Mouse (Mus musculus) lung, postnatal 25 days (tissue): ENCODE measurements around the gene Ern2.

Experiments used
- DNase-seq: peaks from one replicate; pipeline ENCODE4 v3.0.0; 2022; ENCODE audit warnings: low spot score

Ern2 gene

GRCm38 (mm10) chr7:122158915-122159902, 26.8 kb downstream of the Ern2 start, which contains the start of gene Plk1:
Plk1 (plus strand) TSS chr7:122159439.
- peak; percentile 69 for DNase-seq

DNA sequence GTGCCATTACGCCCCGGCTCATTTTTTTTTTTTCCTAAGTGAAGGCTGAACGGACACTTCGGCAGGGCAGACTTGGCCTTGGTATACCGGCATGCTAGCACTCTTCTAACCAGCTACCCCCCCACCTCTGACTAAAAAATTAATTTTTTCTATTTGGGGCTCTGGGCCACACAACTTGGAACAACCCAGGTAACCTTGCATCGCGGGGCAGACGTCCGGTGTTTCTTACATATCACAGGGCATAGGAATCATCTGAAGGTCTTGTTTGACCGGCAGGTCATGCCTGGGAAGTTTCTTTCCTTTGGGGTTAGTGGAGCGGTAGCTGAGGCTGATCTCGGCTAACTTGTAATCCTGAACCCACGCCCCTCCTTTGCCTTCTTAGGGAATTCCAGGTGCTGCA, 27.5 kb downstream of the Ern2 start:
- no peak for DNase-seq

- no peak for DNase-seq
Observed at GRCm38 (mm10) chr7:122152473-122152872, 33.5 kb downstream of the Ern2 start.

GRCm38 (mm10) chr7:122140991-122141390, 45.0 kb downstream of the Ern2 start:
- no peak for DNase-seq

DNA sequence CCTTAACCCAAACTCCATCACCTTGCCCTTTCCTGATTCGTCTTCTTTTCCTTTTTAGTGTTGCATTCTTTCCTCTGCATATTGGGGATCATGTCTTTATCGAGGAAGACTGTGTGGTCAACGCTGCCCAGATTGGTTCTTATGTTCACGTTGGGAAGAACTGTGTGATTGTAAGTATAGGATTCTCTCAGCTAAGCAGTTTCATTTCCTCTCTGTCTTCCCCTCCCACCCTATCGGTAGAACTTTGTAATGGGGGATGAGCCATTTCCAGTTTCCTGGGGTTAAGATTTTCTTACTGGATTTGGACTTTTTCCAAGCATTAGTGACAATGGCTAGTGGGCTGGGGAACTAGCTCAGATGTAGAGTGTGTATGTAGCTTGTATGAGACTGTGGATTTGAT, 47.8 kb downstream of the Ern2 start:
- no peak for DNase-seq

GRCm38 (mm10) chr7:122137071-122137470, 48.9 kb downstream of the Ern2 start:
- DNase-seq: no peak

DNA sequence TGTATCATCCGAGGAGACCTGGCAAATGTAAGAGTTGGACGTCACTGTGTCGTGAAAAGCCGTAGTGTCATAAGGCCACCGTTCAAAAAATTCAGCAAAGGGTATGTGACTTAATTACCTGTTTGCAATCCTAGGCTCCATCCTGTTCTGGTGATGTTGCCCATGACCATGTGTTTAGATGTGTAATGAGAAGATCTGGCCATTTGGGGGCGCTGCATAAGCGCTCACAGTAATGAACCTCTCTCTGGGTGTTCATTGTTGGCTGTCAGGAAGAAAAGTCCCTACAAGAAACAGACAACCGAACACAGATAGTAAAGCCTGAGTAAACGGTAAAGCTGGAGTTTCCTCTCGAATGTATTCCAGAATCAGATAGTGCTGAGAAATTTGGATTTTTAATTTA, 50.9 kb downstream of the Ern2 start:
- DNase-seq: no peak

DNA sequence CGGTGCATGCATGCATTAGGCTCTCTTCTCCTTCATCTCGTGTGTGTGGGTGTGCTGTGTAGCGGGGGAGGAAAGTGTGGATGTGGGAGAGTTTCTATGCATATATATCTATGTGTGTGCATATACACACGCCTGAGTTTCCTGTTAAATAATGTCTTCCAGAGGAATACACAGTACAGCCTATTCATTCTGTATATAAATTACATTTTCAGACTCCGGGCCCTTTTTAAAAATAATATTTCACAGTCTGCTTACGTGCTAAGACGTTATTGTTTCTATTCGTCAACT, 52.7 kb downstream of the Ern2 start:
- no peak for DNase-seq

DNA sequence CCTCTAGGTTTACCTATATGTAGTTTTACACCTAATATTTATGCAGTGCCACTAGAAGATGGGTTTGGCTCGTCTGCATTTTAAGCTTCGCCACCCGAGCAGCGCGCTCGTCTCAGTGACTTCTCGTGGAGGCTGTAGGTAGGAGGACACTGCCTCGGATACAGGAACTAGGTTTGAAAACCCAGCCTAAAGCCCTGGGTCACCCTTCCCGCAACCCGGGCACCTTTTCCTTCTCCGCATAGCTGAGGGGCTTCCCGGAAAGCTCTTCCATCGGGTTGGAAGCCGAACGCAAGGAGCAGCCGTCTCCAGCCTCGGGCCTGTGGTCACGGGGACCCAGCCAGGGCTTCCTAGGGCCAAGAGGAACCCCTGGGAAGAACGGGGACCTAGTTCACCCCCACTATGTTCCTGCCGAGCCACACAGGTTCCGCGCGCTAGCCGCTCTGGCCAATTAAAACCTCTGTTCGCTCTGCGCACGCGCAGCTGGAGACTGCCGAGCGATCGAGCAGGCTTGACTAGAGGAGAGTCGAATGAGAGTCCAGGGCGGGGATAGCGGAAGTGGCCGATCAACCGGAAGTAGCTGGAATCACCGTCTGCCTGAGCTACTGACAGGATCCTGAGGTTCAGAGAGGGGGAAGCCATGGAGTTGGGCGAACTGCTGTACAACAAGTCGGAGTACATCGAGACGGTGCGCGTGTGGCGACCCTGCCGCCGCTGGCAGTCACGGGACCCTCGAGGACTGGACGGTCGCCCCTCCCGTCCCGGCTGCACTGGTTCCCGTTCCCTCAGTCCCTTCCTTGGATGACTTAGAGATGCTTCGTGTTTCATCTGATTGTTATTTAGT, 53.3 kb downstream of the Ern2 start, which contains the start of the genes Palb2 and Dctn5:
Gene Palb2 (minus strand): TSS at position 489 of the 841 bp plus-strand sequence.
Gene Dctn5 (plus strand): TSS at position 545 of the 841 bp plus-strand sequence.
- peak; percentile 97 for DNase-seq

- DNase-seq: no peak
Observed at GRCm38 (mm10) chr7:122131834-122132233, 54.2 kb downstream of the Ern2 start.

GRCm38 (mm10) chr7:122126946-122127345, 59.1 kb downstream of the Ern2 start:
- no peak for DNase-seq

DNA sequence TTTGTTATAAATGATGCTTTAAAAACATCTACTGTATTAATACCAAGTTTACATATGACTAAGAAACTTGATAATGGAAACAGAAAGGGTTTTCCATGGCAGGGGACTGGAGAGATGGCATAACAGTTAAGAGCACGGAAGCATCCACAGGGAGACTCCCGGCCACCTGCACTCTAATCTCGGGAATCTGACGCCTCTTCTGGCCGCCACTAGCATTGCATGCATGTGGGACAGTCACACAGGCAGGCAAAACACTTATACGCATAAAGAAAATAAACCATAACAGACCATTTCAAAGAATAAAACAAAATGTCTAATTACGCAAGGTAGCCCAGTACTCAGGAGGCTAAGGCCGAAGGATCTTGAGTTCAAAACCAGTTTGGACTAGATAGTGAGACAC, 60.4 kb downstream of the Ern2 start:
- no peak for DNase-seq

GRCm38 (mm10) chr7:122123518-122123917, 62.5 kb downstream of the Ern2 start:
- DNase-seq: no peak
